Mouse (Mus musculus) lung, postnatal 0 days (tissue): Measurements from ENCODE around the gene Kifc3.

Experiments used
- CTCF ChIP-seq: IDR thresholded peaks from 2 replicates; pipeline ENCODE4 v1.5.1; 2016; ENCODE audit warnings: antibody characterized with exemption, mild to moderate bottlenecking
- EP300 ChIP-seq: IDR thresholded peaks from 2 replicates; pipeline ENCODE4 v1.6.1; 2016; ENCODE audit warnings: antibody characterized with exemption, mild to moderate bottlenecking, control low read depth

- no peak for TF ChIP-seq CTCF
- no peak; the same call in none of the 2 replicates for TF ChIP-seq EP300
Observed at GRCm38 (mm10) chr8:95143805-95144630, 58.6 kb downstream of the Kifc3 start.
